Mouse (Mus musculus) adrenal gland (tissue): ENCODE data around the gene Unc45b.
"Not testable (repeated sequence)": the region's sequence is repeated elsewhere in the genome, so short reads cannot be mapped to it uniquely, and the experiment has no call there.

Experiments used
- intact Hi-C: fragments of 180-260 bp; cut with DNase I; formaldehyde crosslinking; loops from one replicate; pipeline ENCODE4 v1.15.1; 2025

The Unc45b gene

DNA sequence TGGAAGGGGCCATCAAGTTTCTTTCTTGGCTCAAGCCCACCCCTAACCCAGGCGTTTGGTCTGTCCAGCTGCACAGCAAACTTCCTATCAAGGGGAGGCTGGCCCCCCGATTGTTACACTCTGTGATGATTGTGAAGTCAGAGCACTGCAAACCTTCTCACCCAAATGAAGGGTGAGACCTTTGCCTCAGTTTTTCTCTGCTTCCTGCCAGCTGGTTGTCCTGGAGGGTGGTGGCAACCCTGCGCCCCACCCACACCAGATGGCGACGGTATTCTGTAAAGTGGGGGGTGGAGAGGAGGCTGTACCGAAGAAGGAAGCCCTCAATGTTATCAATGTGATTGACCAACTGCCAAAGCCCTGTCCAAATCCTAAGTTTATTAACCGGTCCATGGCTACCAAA lies 18.4 kb upstream of the Unc45b start, which contains the start of gene Fndc8:
Gene Fndc8, plus strand, starts transcription at position 189 of the 400 bp plus-strand sequence.
- intact Hi-C loops, result loop anchor here (2.0 to 5.0 kb wide), 4 partner anchors 145 to 657 kb away; no protein-coding TSS in a partner anchor

- intact Hi-C loops, result no loop called here
Measured at GRCm38 (mm10) chr11:82897478-82897877, 12.9 kb upstream of the Unc45b start.

DNA sequence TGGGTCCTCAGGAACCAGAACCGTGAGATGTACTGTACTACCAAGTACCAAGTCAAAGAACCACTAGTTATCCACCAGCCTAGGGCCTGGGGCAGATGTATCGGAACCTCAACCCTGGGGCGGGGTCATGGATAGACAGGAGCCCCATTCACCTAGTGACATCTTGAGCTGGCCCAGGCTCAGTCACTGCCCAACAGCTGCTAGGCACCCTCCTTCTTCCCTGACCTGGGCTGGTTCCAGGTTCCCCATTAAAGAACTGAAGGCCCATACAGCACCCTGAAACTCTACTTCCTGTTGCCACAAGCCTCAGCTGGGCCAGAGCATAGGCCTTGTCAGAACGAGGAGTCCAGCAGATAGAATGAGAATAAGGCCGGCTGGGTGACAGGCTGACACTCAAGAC lies 10.6 kb upstream of the Unc45b start:
- intact Hi-C loops, result no loop called here

DNA sequence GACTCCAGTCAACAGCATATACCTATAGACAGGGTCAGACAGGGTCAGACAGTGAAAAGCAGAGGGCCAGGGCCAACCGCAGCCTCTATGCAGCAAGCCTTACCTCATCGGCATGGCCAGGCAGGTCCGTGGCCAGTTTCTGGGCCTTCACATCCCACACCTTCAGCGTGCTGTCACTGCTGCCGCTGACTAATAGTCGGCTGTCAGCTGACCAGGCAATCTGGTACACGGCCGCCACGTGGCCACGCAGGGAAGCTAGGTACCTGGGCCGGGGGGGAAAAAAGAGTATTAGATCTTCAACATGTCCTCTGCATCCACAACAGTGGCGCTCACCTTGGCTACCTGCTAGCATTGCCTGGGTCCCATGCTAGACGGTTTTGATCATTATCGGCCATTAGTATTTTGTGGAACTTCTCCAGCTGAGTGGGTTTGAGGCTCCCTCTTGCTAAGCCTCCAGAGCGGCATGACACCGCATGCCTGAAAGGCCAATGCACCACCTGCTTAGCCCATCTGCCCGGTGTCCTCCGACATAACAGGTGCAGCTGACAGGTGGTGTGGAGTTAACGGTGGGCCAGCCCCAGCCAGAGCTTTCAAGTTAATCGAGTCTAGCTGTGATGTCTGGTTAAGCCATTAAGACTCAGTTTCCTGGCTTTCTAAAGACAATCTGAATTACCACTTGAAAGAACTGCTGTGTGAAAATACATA lies 8.6 kb upstream of the Unc45b start:
- intact Hi-C loops, result no loop called here

DNA sequence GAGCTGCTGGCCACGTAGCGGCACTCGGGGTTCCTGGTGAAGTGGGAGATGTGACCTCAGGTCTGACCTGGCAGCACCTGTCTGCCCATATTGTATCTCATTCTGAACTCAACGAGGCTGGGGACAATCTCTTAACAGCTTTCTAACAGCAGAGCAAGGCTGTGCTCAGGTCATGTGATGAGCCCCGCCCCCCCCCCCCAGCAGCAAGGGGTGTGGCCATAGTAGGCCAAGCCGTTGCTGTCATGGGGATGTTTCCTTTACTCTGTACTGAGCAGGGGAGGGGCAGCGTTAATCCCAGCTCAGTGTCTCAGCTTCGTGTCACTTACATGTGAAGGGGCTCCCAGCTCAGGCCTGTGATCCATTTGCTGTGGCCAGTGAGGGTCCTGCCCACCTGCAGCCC lies 5.4 kb upstream of the Unc45b start:
- intact Hi-C loops, result no loop called here

- intact Hi-C loops, result no loop called here
Measured at GRCm38 (mm10) chr11:82905816-82906215, 4.5 kb upstream of the Unc45b start.

DNA sequence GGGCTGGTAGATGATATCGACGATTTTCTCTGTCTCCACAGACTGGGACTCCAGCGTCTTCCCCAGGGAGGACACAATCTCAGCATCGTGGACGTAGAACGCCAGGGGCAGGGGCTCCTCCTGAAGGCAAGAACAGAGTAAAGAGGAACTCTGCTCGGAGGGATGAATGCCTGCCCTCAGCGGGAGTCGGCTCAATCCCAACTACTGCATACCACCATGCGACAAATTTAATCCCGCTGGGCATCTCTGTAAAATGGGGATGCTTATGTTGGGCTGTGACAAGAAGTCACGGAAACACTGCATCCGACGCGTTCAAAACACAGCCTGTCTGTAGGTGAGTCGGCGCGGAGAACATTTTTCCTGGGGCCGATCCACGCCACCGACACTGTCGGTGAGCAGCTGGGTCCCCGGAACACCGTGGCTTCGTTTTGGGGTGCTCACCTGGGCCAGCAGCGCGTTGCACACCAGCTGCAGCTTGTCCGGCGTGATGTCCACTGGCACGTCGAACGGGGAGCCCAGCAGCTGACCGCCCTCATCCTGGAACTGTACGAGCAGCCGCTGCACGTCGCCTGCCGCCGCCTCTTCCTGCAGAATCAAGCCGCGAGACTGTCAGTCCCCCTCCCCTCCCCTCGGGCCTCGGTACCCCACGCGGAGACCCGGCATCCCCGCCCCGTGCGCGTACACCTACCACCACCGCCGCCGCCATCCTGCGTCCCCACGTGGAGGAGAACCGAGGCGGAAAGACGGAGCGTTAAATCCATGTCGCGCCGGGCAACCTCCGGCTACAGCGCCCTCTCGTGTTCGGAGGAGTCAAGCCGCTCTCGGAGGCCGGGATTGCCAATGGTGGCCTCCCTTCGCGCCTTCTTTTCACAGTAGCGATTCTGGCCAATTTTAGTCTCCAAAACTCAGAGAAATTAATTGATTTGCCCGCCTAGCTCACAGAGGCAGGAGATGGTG lies 2.4 kb upstream of the Unc45b start, which contains the start of gene Nle1:
Gene Nle1, minus strand, starts transcription at position 761 of the 957 bp plus-strand sequence.
- intact Hi-C loops, result no loop called here

DNA sequence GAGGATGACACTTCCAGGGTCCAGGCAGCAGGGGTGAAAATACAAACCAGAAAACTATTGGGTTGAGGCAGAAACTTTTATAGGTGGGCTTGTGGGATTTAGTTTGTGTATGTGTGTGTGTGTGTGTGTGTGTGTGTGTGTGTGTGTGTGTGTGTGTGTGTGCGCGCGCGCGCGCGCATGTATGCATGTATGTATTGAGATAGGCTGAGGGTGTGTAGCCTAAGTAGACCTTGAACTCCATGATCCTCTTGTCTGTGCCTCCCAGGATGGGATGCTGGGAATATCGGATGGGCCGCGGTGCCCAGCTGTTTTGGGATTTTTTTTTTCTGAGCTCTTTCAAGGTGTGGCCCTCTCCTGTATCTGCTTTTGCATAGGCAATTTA lies 1.8 kb upstream of the Unc45b start:
- intact Hi-C loops, result no loop called here

DNA sequence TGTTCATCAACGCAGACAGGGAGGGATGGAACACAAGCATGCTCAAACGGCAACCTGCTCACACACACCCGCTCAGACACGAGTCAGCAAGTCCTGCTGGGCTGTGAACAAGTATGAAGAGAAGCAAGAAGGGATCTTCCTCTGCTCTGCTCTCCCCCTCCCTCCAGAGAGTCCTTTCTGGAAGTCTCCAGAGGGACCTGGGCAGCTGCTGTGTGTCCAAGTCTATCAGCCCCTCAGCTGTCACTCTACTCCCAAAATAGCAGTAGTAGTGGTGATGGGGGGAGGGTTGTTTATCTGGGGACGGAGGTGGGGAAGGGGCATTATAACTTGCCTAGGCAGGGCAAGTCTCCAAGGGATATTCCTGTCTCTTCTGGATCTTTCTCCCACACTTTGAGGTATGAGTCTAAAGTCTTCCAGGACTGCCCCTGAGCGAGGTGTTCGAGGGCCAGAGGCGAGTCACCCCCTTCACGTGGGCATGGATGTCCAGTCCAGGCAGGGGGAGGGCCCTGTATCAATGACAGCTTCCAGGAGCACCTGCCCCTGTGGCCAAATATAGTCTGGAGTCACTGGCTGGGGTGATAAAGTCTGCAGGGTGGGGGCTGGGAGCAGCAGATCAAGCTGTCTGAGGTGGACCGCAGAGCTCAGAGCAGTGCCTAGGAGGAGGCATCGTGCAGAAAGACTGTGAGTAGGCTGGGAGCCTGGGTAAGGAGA lies 484 bp downstream of the Unc45b start:
- intact Hi-C loops, result loop anchor here (10.0 kb wide), 1 partner anchor 134 kb away; no protein-coding TSS in a partner anchor

GRCm38 (mm10) chr11:82914711-82915352 lies 4.5 kb downstream of the Unc45b start:
- intact Hi-C loops, result loop anchor here (1.0 to 10.0 kb wide), 2 partner anchors 44 to 130 kb away; no protein-coding TSS in a partner anchor

DNA sequence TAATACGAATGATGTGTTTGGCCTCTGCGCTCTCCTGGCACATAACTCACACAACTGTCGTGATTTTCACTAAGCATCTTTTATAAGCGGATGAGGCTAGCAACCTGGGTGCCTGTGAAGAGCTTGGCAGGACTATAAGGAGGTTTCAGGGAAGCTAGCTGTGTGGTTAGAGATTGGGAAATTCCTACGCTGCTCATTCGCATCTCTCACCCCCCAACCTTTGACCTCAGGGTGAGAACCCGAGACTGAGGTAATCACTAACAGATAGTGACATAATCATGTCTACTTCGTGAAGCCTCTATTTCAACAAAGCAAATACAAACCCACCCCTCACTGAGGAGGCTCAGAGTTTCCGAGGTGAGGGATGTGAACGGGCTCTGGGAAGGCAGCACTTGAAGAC lies 10.4 kb downstream of the Unc45b start:
- intact Hi-C loops, result no loop called here

- intact Hi-C loops, result no loop called here
Measured at GRCm38 (mm10) chr11:82921691-82922090, 11.3 kb downstream of the Unc45b start.

DNA sequence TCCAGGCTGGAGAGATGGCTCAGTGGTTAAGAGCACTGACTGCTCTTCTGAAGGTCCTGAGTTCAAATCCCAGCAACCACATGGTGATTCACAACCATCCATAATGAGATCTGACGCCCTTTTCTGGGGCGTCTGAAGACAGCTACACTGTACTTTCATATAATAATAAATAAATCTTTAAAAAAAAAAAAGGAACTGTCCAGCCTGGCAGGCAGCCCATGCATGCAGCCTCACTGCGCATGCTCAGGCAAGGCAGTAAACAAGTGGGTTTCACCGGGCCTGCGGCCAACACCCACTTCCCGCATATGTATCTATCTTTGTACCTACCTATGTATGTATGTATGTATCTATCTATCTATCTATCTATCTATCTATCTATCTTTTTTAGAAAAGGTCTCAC lies 13.6 kb downstream of the Unc45b start:
- intact Hi-C loops, result not testable (repeated sequence)

- intact Hi-C loops, result no loop called here
Measured at GRCm38 (mm10) chr11:82928897-82929632, 18.7 kb downstream of the Unc45b start.

DNA sequence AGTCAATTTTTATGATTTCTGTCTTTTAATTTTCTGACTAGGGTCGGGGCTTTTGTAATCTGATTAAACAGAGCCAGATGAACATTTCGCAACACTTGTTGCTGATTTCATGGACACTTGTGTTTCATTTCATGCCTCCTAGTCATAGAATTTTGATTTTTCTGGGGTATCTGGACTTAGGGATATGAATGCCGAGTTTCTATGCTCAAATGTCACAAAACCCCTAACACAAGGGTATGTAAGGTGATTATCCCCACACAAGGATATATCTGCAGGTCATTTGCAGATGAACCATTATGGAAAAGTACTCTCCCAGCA lies 19.2 kb downstream of the Unc45b start:
- intact Hi-C loops, result no loop called here

GRCm38 (mm10) chr11:82930391-82930955 lies 20.1 kb downstream of the Unc45b start:
- intact Hi-C loops, result not testable (repeated sequence)

- intact Hi-C loops, result not testable (repeated sequence)
Measured at GRCm38 (mm10) chr11:82931161-82931560, 20.8 kb downstream of the Unc45b start.

DNA sequence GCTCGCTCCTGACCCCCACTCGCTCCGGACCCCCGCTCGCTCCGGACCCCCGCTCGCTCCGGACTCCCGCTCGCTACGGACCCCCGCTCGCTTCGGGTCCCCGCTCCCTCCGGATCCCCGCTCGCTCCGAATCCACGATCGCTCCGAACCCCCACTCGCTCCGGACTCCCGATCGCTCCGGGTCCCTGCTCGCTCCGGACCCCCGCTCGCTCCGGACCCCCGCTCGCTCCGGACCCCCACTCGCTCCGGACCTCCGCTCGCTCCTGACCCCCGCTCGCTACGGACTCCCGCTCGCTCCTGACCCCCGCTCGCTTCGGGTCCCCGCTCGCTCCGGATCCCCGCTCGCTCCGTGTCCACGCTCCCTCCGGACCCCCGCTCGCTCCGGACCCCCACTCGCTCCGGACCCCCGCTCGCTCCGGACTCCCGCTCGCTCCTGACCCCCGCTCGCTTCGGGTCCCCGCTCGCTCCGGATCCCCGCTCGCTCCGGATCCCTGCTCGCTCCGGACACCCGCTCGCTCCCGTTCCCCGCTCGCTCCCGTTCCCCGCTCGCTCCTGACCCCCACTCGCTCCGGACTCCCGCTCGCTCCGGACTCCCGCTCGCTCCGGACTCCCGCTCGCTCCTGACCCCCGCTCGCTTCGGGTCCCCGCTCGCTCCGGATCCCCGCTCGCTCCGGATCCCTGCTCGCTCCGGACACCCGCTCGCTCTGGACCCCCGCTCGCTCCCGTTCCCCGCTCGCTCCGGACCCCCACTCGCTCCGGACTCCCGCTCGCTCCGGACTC lies 21.5 kb downstream of the Unc45b start:
- intact Hi-C loops, result not testable (repeated sequence)

- intact Hi-C loops, result no loop called here
Measured at GRCm38 (mm10) chr11:82933186-82933585, 22.8 kb downstream of the Unc45b start.
